Mouse (Mus musculus) embryonic fibroblast, embryonic 13.5 days (primary cell): ENCODE measurements around the gene Cib1.

Experiments
- CTCF ChIP-seq: IDR thresholded peaks from 2 replicates; pipeline ENCODE4 v1.5.1; 2011; ENCODE audit warnings: mild to moderate bottlenecking, control low read depth, low read length, moderate library complexity, borderline replicate concordance; ENCODE audit not compliant: insufficient read depth
- POLR2A ChIP-seq: IDR thresholded peaks from 2 replicates; pipeline ENCODE4 v1.6.1; 2011; ENCODE audit warnings: low read depth, mild to moderate bottlenecking, control low read depth, low read length, moderate library complexity

- no peak for TF ChIP-seq CTCF
- no peak for TF ChIP-seq POLR2A
These were observed 52.8 kb downstream of the Cib1 start for GRCm38 (mm10) chr7:80179790-80180189.
